Mouse (Mus musculus) brain, embryonic 14.5 days (tissue): ENCODE data around the gene Exoc3l.

ENCODE experiments used
- CTCF ChIP-seq: fragments of 200-500 bp; IDR thresholded peaks from 2 replicates; pipeline ENCODE4 v1.5.1; 2012; ENCODE audit warnings: inconsistent platforms, mild to moderate bottlenecking, moderate library complexity, borderline replicate concordance; ENCODE audit not compliant: insufficient read depth, insufficient read length; ENCODE audit errors: extremely low read depth
- POLR2A ChIP-seq: fragments of 200-500 bp; IDR thresholded peaks from 2 replicates; pipeline ENCODE4 v1.6.1; 2012; ENCODE audit warnings: mild to moderate bottlenecking, inconsistent platforms, borderline replicate concordance; ENCODE audit not compliant: poor library complexity, insufficient read depth, insufficient read length, severe bottlenecking; ENCODE audit errors: extremely low read depth

GRCm38 (mm10) chr8:105311718-105312117 is 15.8 kb upstream of the Exoc3l start:
- no peak for TF ChIP-seq CTCF
- TF ChIP-seq POLR2A, result no peak
